Mouse (Mus musculus) erythroblast, embryonic 14.5 days (primary cell): ENCODE measurements around the gene Sh2b3. TPM values are rescaled to one million over a fixed set of nuclear protein-coding genes. Genes with fewer than 3 reads are reported as not detected.

Experiments
- H3K27me3 ChIP-seq: 2 replicates; pipeline ENCODE4 v1.6.1; 2012; ENCODE audit warnings: inconsistent platforms; ENCODE audit not compliant: control insufficient read depth
- H3K36me3 ChIP-seq: 2 replicates; pipeline ENCODE4 v1.6.1; 2012; ENCODE audit warnings: mild to moderate bottlenecking, inconsistent platforms; ENCODE audit not compliant: control insufficient read depth
- H3K4me1 ChIP-seq: 2 replicates; pipeline ENCODE4 v1.6.1; 2012; ENCODE audit warnings: inconsistent platforms; ENCODE audit not compliant: control insufficient read depth
- H3K4me3 ChIP-seq: replicated peaks from 2 replicates; pipeline ENCODE3; 2012; ENCODE audit warnings: moderate library complexity, mild to moderate bottlenecking, inconsistent platforms
- H3K9me3 ChIP-seq: 2 replicates; pipeline ENCODE4 v1.6.1; 2012; ENCODE audit warnings: low read length, inconsistent platforms, mixed read lengths; ENCODE audit not compliant: control insufficient read depth
- GATA1 ChIP-seq: IDR thresholded peaks from 2 replicates; pipeline ENCODE4 v1.6.1; 2012; ENCODE audit warnings: low read length, inconsistent platforms, mixed read lengths
- TAL1 ChIP-seq: IDR thresholded peaks from 3 replicates; pipeline ENCODE4 v1.6.1; 2012; ENCODE audit warnings: low read length, inconsistent platforms, mixed read lengths
- polyA plus RNA-seq: library from polyadenylated mRNA; stranded (reverse); fragments of >175 nt; gene quantifications from 2 replicates; pipeline ENCODE4 v1.2.3, GENCODE M21; 2012

Sh2b3 gene
- polyA plus RNA-seq, 1 experiment, result 2.0 TPM

- Histone ChIP-seq H3K4me1 (peaks cover 6% of the 10 kb centered on the region; the same call in 1 of the 2 replicates), H3K27me3 (no peaks in the 10 kb centered on the region), H3K4me3 (no peak overlapping the region), H3K9me3 (no peaks in the 10 kb centered on the region), H3K36me3 (peaks cover 62% of the 10 kb centered on the region)
- TF ChIP-seq TAL1 (no peak), GATA1 (no peak)
These were observed 71.2 kb downstream of the Sh2b3 start for GRCm38 (mm10) chr5:121766038-121766773.

Other genes with a start within 250 kb of the Sh2b3 start
- gene Aldh2, start 243.8 kb downstream of the Sh2b3 start, polyA plus RNA-seq, result 11.0 and 12.8 TPM in 2 replicates
- 0.04 and 0.06 TPM in 2 replicates for gene Acad12, start 218.7 kb downstream of the Sh2b3 start, polyA plus RNA-seq
- gene Acad10, start 177.1 kb downstream of the Sh2b3 start, polyA plus RNA-seq, result 0.05 and 0.09 TPM in 2 replicates
- gene Brap, start 177.1 kb downstream of the Sh2b3 start, polyA plus RNA-seq, result 1.1 and 1.2 TPM in 2 replicates
- 11.4 and 12.2 TPM in 2 replicates for gene Atxn2, start 126.3 kb downstream of the Sh2b3 start, polyA plus RNA-seq
- gene Pheta1, start 11.3 kb upstream of the Sh2b3 start, polyA plus RNA-seq, result 0.16 and 0.17 TPM in 2 replicates
- 0.05 TPM in 1 of 2 replicates, not detected in the other for gene Cux2, start 212.5 kb upstream of the Sh2b3 start, polyA plus RNA-seq